Mouse (Mus musculus) CH12.LX (cell line): ENCODE measurements around the gene Brpf1. TPM values are rescaled to one million over a fixed set of nuclear protein-coding genes. Genes with fewer than 3 reads are reported as not detected.
A peak's percentile ranks its signal among the peaks of the same experiment; 100 is the strongest.

Source experiments
- DNase-seq: peaks from one replicate; pipeline ENCODE4 v3.0.0-alpha.2; 2013; ENCODE audit errors: extremely low read depth
- H3K27ac ChIP-seq: 2 replicates; pipeline ENCODE4 v1.5.1; 2012; ENCODE audit warnings: low read depth, mild to moderate bottlenecking, control low read depth, moderate library complexity; ENCODE audit not compliant: insufficient read depth
- H3K27me3 ChIP-seq: replicated peaks from 2 replicates; pipeline ENCODE3; 2012; ENCODE audit warnings: inconsistent platforms
- H3K36me3 ChIP-seq, 2 experiments: replicated peaks in 1 of 2; 2 replicates each; pipeline versions ENCODE3 to v1.6.1; 2012; ENCODE audit warnings: inconsistent platforms in 1 of 2, low read length in 1 of 2, mild to moderate bottlenecking in 1 of 2, mixed read lengths in 1 of 2, moderate library complexity in 1 of 2; ENCODE audit not compliant: control insufficient read depth in 1 of 2, insufficient read depth in 1 of 2
- H3K4me1 ChIP-seq, 2 experiments: 2 replicates each; pipeline ENCODE4 v1.6.1; 2012; ENCODE audit warnings: inconsistent platforms in 1 of 2, moderate library complexity in 1 of 2; ENCODE audit not compliant: insufficient read depth in 2 of 2, control insufficient read depth in 1 of 2
- H3K4me2 ChIP-seq: 2 replicates; pipeline ENCODE4 v1.6.1; 2012; ENCODE audit warnings: low read depth, mild to moderate bottlenecking, control low read depth; ENCODE audit not compliant: poor library complexity, insufficient read depth, severe bottlenecking
- H3K4me3 ChIP-seq, 3 experiments: fragments of 150-350 bp in 1 of 3; sonication (generic) in 1 of 3; replicated peaks in 1 of 3; 2 replicates each; pipeline versions ENCODE3 to v1.5.1; 2011 to 2012; ENCODE audit warnings: low read depth in 2 of 3, low read length in 2 of 3, mild to moderate bottlenecking in 2 of 3, moderate library complexity in 2 of 3, control low read depth in 1 of 3, improper control_type of control experiment in 1 of 3, inconsistent platforms in 1 of 3, mixed read lengths in 1 of 3; ENCODE audit not compliant: poor library complexity in 1 of 3
- H3K79me2 ChIP-seq: replicated peaks from 2 replicates; pipeline ENCODE4 v1.6.1; 2012; ENCODE audit warnings: mild to moderate bottlenecking, moderate library complexity; ENCODE audit not compliant: control insufficient read depth, poor library complexity, insufficient read depth, severe bottlenecking; ENCODE audit errors: extremely low read depth
- H3K9ac ChIP-seq: 2 replicates; pipeline ENCODE4 v1.6.1; 2012; ENCODE audit warnings: low read depth, mild to moderate bottlenecking, control low read depth, moderate library complexity; ENCODE audit not compliant: insufficient read depth
- H3K9me3 ChIP-seq: replicated peaks from 2 replicates; pipeline ENCODE3; 2012; ENCODE audit warnings: low read length, inconsistent platforms, mixed read lengths
- BHLHE40 ChIP-seq: IDR thresholded peaks from 2 replicates; pipeline ENCODE4 v1.6.1; 2011; ENCODE audit warnings: mild to moderate bottlenecking, low read depth, low read length, improper control_type of control experiment
- CHD2 ChIP-seq: IDR thresholded peaks from 2 replicates; pipeline ENCODE4 v1.6.1; 2011; ENCODE audit warnings: low read length, improper control_type of control experiment
- E2F4 ChIP-seq: IDR thresholded peaks from 2 replicates; pipeline ENCODE4 v1.6.1; 2011; ENCODE audit warnings: low read depth, low read length, improper control_type of control experiment; ENCODE audit not compliant: insufficient replicate concordance
- ELF1 ChIP-seq: IDR thresholded peaks from 2 replicates; pipeline ENCODE4 v1.6.1; 2014; ENCODE audit warnings: low read depth, mild to moderate bottlenecking, inconsistent platforms, low read length, improper control_type of control experiment
- GABPA ChIP-seq: IDR thresholded peaks from 2 replicates; pipeline ENCODE4 v1.6.1; 2012; ENCODE audit warnings: low read depth, low read length, improper control_type of control experiment, inconsistent platforms; ENCODE audit not compliant: insufficient replicate concordance
- HCFC1 ChIP-seq: IDR thresholded peaks from 2 replicates; pipeline ENCODE4 v1.6.1; 2012; ENCODE audit warnings: low read depth, mild to moderate bottlenecking, inconsistent platforms, low read length, improper control_type of control experiment
- IRF4 ChIP-seq: IDR thresholded peaks from 2 replicates; pipeline ENCODE4 v1.6.1; 2014; ENCODE audit warnings: low read depth, mild to moderate bottlenecking, inconsistent platforms, low read length, improper control_type of control experiment
- KAT2A ChIP-seq: IDR thresholded peaks from 2 replicates; pipeline ENCODE4 v1.6.1; 2012; ENCODE audit warnings: low read length, improper control_type of control experiment, inconsistent platforms; ENCODE audit not compliant: insufficient replicate concordance
- MAX ChIP-seq: IDR thresholded peaks from 2 replicates; pipeline ENCODE4 v1.6.1; 2011; ENCODE audit warnings: low read length, improper control_type of control experiment
- MAZ ChIP-seq: IDR thresholded peaks from 2 replicates; pipeline ENCODE4 v1.6.1; 2012; ENCODE audit warnings: low read depth, mild to moderate bottlenecking, inconsistent platforms, low read length, improper control_type of control experiment, moderate library complexity
- MEF2A ChIP-seq: IDR thresholded peaks from 2 replicates; pipeline ENCODE4 v1.6.1; 2014; ENCODE audit warnings: low read depth, mild to moderate bottlenecking, inconsistent platforms, low read length, improper control_type of control experiment, borderline replicate concordance
- MXI1 ChIP-seq: IDR thresholded peaks from 2 replicates; pipeline ENCODE4 v1.6.1; 2011; ENCODE audit warnings: mild to moderate bottlenecking, low read depth, low read length, improper control_type of control experiment
- MYC ChIP-seq: IDR thresholded peaks from 2 replicates; pipeline ENCODE4 v1.6.1; 2011; ENCODE audit warnings: low read depth, mild to moderate bottlenecking, improper control_type of control experiment, low read length
- NELFE ChIP-seq: IDR thresholded peaks from 2 replicates; pipeline ENCODE4 v1.6.1; 2011; ENCODE audit warnings: low read depth, low read length, improper control_type of control experiment
- NRF1 ChIP-seq: IDR thresholded peaks from 2 replicates; pipeline ENCODE4 v1.6.1; 2014; ENCODE audit warnings: low read depth, mild to moderate bottlenecking, inconsistent platforms, low read length, improper control_type of control experiment, moderate library complexity
- POLR2A ChIP-seq: IDR thresholded peaks from 2 replicates; pipeline ENCODE4 v1.6.1; 2011; ENCODE audit warnings: low read depth, mild to moderate bottlenecking, improper control_type of control experiment, low read length
- POLR2AphosphoS2 ChIP-seq: IDR thresholded peaks from 2 replicates; pipeline ENCODE4 v1.6.1; 2011; ENCODE audit warnings: low read depth, low read length, improper control_type of control experiment
- RAD21 ChIP-seq: IDR thresholded peaks from 2 replicates; pipeline ENCODE4 v1.6.1; 2011; ENCODE audit warnings: low read depth, mild to moderate bottlenecking, low read length, improper control_type of control experiment, moderate library complexity
- RCOR1 ChIP-seq: conservative IDR thresholded peaks from 2 replicates; pipeline ENCODE4 v1.6.1; 2012; ENCODE audit warnings: low read depth, mild to moderate bottlenecking, inconsistent platforms, low read length, improper control_type of control experiment
- SIN3A ChIP-seq: IDR thresholded peaks from 2 replicates; pipeline ENCODE4 v1.6.1; 2012; ENCODE audit warnings: low read length, improper control_type of control experiment, inconsistent platforms
- TCF12 ChIP-seq: IDR thresholded peaks from 2 replicates; pipeline ENCODE4 v1.6.1; 2014; ENCODE audit warnings: low read depth, mild to moderate bottlenecking, inconsistent platforms, low read length, improper control_type of control experiment
- UBTF ChIP-seq: IDR thresholded peaks from 2 replicates; pipeline ENCODE4 v1.6.1; 2012; ENCODE audit warnings: low read depth, mild to moderate bottlenecking, inconsistent platforms, low read length, improper control_type of control experiment, moderate library complexity
- USF1 ChIP-seq: IDR thresholded peaks from 2 replicates; pipeline ENCODE4 v1.6.1; 2014; ENCODE audit warnings: low read depth, mild to moderate bottlenecking, inconsistent platforms, low read length, improper control_type of control experiment
- ZC3H11A ChIP-seq: IDR thresholded peaks from 2 replicates; pipeline ENCODE4 v1.6.1; 2012; ENCODE audit warnings: low read depth, mild to moderate bottlenecking, inconsistent platforms, low read length, improper control_type of control experiment
- ZKSCAN1 ChIP-seq: IDR thresholded peaks from 2 replicates; pipeline ENCODE4 v1.6.1; 2012; ENCODE audit warnings: low read depth, inconsistent platforms, low read length, improper control_type of control experiment, borderline replicate concordance
- ZMIZ1 ChIP-seq: IDR thresholded peaks from 2 replicates; pipeline ENCODE4 v1.6.1; 2012; ENCODE audit warnings: low read depth, mild to moderate bottlenecking, inconsistent platforms, low read length, improper control_type of control experiment
- ZNF384 ChIP-seq: IDR thresholded peaks from 2 replicates; pipeline ENCODE4 v1.6.1; 2012; ENCODE audit warnings: low read depth, low read length, improper control_type of control experiment, inconsistent platforms
- dilution Hi-C: fragments of 300-500 bp; cut with MboI; formaldehyde crosslinking; loops from 2 replicates; pipeline ENCODE4 v1.14.3; 2020; ENCODE audit warnings: low sequenced_read_pairs; ENCODE audit not compliant: extremely low pct_unique_long_range_greater_than_20kb, extremely low pct_ligation_motif_present
- in situ Hi-C: fragments of 300-500 bp; cut with MboI; formaldehyde crosslinking; loops from 3 replicates; pipeline ENCODE4 v1.14.3; 2019; ENCODE audit warnings: low sequenced_read_pairs, low pct_ligation_motif_present, low pct_unique_long_range_greater_than_20kb, mixed read lengths
- polyA plus RNA-seq: library from polyadenylated mRNA; unstranded; fragments of >175 nt; gene quantifications from 2 replicates; pipeline ENCODE4 v1.2.1, GENCODE M21; 2012; ENCODE audit warnings: low read depth; ENCODE audit not compliant: insufficient read length
- total RNA-seq, 2 experiments: library from RNA; depleted of rRNA; stranded (reverse); fragments of 300-350 nt in 1 of 2; fragments of >200 nt in 1 of 2; gene quantifications; 2 replicates each; pipeline ENCODE4 v1.2.3; 2012 to 2014

Brpf1 gene
- total and polyA plus RNA-seq, 3 experiments, result 13.7 to 28.1 (median 24.5) TPM

DNA sequence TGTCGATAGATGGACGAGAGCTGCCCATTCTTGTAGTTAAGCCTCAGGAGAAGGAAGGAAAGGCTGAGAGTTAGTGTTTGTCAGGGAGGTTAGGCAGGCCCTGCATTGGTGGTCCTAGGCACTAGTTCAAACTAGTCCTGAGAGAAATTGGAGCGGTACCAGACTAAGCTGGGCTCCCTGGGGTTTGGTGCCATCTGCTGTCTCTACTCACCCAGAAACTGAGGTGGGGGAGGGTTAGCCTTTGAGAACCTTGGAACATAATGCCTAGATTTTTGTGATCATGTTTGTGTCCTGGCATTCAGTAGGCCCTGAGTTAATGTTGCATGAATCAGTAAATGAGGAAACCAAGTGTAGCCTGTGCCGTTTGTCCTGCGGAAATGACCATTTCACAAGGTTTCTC lies 1.2 kb downstream of the Brpf1 start (continued):
- no peak for TF ChIP-seq POLR2A
- TF ChIP-seq USF1, result no peak
- TF ChIP-seq ZNF384, result 0 out of 2 replicates have a peak, but pooled peaks have one; percentile 13
- TF ChIP-seq ZMIZ1, result no peak
- peak; percentile 25; the same call in 1 of the 2 replicates for TF ChIP-seq SIN3A
- TF ChIP-seq RCOR1, result no peak
- 0 out of 2 replicates have a peak, but pooled peaks have one; percentile 75 for TF ChIP-seq MAZ

DNA sequence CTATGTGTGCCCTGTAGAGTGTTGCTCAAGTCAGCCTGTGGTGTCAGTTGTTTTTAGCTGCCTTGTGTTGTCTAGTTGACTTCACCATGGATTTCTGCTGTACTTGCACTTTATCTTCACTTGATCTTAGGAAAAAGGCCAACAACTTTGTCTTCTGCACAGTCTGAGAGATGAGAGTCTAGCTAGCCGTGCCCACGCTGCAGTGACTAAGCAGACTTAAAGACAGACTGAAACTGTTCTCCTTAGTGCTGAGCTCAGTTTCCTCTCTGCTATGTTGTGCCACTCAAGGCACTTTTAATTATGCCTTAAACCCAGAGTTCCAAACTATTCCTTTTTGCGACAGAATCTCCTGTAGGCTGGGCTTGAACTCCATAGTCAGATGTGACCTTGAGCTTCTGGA lies 9.0 kb downstream of the Brpf1 start:
- Histone ChIP-seq H3K4me1 (no peaks in the 10 kb centered on the region; a peak in 1 of 4 replicates), H3K27ac (no peak overlapping the region), H3K27me3 (no peaks in the 10 kb centered on the region), H3K79me2 (peaks cover 17% of the 10 kb centered on the region), H3K9ac (no peak overlapping the region), H3K4me2 (no peak overlapping the region), H3K4me3 (no peak overlapping the region), H3K36me3 (peaks cover 81 to 95% of the 10 kb centered on the region in 2 experiments), H3K9me3 (no peaks in the 10 kb centered on the region)
- dilution Hi-C loops (no loop called here), in situ Hi-C loops (loop anchor here (25.0 kb wide), 1 partner anchor 604 kb away; no protein-coding TSS in a partner anchor)
- TF ChIP-seq MEF2A (no peak), IRF4 (no peak), HCFC1 (no peak)
- no peak for DNase-seq

DNA sequence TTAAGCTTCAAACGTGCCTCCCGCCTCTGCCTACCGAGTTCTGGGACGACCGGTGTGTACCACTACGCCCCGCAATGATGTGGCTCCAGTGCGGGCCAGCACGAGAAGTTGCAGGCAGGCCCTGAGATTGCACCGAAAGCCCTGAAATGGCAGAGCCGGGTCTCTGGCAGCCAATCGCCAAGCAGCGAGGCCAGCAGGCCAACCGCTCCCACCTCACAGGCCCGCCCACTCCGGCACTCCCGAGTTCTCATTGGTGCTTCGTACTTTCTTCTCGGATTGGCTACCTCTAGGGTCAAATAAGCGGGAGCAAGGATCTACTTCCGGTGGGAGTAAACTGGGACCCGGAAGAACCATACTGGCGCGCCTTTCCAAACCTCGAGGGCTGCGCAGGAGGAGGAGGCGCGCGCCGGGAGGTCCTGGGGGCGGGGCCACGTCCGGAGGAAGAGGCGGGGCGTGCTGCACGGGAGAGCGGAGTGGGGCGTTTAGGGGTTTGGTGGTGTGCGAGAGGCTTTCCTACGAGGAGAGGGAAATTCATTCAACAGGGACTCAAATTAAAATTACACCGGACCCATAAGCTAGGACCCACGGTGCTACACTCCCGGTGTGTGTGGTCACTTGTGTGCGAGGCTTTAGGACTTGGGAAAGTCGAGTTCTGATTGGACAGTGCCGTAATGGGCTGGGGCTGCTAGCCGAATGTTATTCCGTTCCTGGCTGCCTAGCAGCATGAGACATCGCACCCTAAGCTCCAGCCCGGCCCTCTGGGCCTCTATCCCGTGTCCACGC lies 19.8 kb downstream of the Brpf1 start, which contains the start of gene Ogg1:
TSS of gene Ogg1 (plus strand) at position 440 of the 783 bp plus-strand sequence.
- Histone ChIP-seq H3K9ac (peak within 1 kb of the TSS; percentile 82), H3K4me2 (peak within 1 kb of the TSS; percentile 70), H3K9me3 (no peaks in the 10 kb centered on the region), H3K27ac (peak within 1 kb of the TSS; percentile 48), H3K4me1 (peaks cover 12 to 43% of the 10 kb centered on the region in 2 experiments), H3K4me3 (peak within 1 kb of the TSS; percentile 60 to 96 (median 74)), H3K36me3 (peaks cover 47 to 65% of the 10 kb centered on the region in 2 experiments), H3K79me2 (no peaks in the 10 kb centered on the region), H3K27me3 (no peaks in the 10 kb centered on the region)
- in situ Hi-C loops (no loop called here), dilution Hi-C loops (no loop called here)
- peak; percentile 99 for DNase-seq
- TF ChIP-seq MAX (peak; percentile 21; the same call in 1 of the 2 replicates), SIN3A (peak; percentile 74), POLR2A (peak; percentile 89), POLR2AphosphoS2 (peak; percentile 93), UBTF (no peak), MAZ (peak; percentile 69), GABPA (no peak; the same call in 1 of the 2 replicates), E2F4 (peak; percentile 91; the same call in 1 of the 2 replicates), RAD21 (no peak; the same call in 1 of the 2 replicates), NRF1 (peak; percentile 83), IRF4 (peak; percentile 82), MYC (peak; percentile 23; the same call in 1 of the 2 replicates), TCF12 (peak; percentile 69; the same call in 1 of the 2 replicates), USF1 (no peak), HCFC1 (peak; percentile 89), ZC3H11A (no peak), KAT2A (peak; percentile 85; the same call in 1 of the 2 replicates), ELF1 (peak; percentile 98), CHD2 (peak; percentile 95), MXI1 (peak; percentile 71; the same call in 1 of the 2 replicates), ZKSCAN1 (no peak), NELFE (peak; percentile 79), BHLHE40 (peak; percentile 68; the same call in 1 of the 2 replicates)
